Mouse (Mus musculus): ENCODE results near the gene Cenpm. TPM values are rescaled to one million over a fixed set of nuclear protein-coding genes. Genes with fewer than 3 reads are reported as not detected.
"Not testable (repeated sequence)": the region's sequence is repeated elsewhere in the genome, so short reads cannot be mapped to it uniquely, and the experiment has no call there.

Gene Cenpm
- total RNA-seq (2021), result under 1 TPM; 0.42 to 0.46 TPM
- long read RNA-seq, experiment 1, result 0 reads
- long read RNA-seq, experiment 2, partial matches to known transcripts, result 0 of 1 reads
- long read RNA-seq, experiment 2, other reads (novel, unspliced or antisense), result 0 of 1 reads

DNA sequence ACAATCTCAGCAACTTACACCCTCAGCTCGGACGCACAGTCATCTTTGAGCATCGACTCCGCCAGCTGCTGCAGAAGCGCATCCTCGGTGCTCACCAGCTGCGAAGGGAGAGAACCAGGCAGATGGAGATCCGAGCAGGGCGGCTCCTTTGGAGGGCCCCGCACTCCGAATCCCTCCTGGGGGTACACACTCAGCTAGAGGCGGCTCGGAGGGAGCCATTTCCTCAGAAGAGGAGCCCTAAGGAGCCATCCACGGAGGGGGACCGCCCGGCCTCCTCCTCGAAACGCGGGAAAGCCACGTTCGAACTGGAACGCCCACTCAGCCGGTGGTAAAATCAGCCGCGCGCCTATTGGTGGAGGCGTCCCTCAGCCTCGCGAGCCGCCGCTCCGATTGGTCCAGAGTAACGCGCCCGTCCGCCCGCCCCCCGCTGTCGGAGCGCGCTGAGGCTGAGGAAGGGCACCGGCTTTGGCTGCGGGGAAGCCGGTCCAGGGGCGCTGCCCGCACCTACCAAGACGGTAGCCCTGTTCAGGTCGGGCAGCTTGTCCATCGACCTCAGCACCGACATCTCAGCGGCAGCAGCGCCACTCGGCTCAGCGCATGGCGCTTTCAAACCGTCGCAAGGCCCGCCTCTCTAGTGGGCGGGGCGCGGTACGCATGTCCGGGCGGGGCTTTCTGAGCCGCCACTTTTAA lies at the start of gene Cenpm:
Gene Cenpm (minus strand): TSS at position 634 of the 690 bp plus-strand sequence.
- DNase-seq, result peak; percentile 94 to 96

DNA sequence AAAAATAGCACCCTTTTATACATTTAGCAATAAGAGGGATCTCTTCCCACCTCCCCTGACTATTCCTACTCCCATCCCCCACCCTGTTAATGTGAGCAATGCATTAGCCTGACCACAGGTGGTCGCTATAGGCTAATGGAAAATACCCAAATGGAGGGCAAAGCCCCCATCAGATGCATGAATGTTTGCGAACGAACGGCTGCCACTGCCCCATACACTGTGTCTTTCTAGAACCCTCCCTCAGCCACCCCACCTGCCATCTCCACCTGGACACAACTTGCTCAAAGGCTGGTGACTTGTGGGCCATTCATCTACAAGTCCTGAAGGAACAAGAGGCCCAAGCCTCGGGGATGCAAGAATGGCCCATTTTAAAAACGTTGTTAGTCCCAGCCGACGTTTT lies 49.5 kb upstream of the Cenpm start:
- DNase-seq, result peak in 1 of 2 experiments; percentile 14

DNA sequence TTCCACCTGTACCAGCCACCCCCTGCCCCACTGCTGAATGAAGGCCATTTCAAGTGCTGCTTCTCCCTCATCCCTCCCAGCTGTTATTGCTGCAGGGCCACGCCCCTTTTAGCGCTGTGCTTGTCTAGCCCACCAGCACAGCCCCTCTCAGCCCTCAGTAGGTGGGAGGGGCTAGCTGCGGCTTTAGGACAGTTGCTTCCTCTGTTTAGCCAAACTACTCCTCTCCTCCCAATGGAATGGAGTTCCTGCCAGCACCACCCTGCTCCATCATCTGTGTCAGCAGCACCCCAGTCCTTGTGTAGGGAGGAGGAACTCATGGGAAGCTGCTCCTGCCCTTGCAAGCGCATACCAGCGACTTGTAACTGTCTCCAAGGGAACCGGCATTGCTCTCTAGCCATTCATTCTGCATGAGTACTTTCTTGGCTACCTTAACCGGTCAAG lies 48.7 kb upstream of the Cenpm start:
- DNase-seq, result no peak

DNA sequence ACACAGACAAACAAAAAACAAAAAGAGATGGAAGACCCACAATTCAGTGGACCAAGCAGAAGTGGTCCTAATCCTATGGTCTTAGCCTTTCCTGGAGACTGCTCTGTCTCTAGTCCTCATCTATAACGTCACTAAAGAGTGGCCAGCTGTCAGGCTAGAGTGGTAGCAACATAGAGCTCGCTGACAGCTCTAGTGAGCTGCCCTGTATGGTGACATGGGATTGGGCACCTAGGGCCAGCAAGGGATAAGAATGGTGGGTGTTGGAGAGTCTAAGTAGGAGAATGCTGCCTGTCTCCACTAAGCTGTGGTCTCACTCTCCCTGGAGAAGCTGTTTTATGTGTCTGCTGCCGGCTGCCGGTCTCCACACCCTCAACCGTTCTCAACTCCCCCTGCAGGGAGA lies 48.3 kb upstream of the Cenpm start:
- no peak for DNase-seq

DNA sequence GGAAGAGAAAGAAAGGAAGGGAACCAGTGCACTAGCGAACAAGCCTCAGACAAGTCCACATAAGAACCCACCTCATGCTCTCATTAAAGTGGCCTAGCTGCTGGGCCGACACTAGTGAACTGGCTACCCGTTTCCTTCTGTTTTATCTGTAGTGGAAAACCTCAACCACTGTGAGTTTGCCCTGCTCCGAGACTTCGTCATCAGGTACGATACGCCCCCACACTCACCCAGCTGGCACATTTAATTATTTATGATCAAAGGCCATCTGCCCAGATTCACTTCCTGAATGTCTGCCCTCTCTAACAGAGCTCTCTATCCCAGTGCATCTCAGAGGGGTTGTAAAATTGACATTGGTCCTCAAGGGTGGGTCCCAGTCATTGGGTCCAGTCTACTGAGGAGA lies 45.7 kb upstream of the Cenpm start:
- DNase-seq, result no peak

- DNase-seq, result no peak
Measured at GRCm38 (mm10) chr15:82286157-82286556, 41.6 kb upstream of the Cenpm start.

DNA sequence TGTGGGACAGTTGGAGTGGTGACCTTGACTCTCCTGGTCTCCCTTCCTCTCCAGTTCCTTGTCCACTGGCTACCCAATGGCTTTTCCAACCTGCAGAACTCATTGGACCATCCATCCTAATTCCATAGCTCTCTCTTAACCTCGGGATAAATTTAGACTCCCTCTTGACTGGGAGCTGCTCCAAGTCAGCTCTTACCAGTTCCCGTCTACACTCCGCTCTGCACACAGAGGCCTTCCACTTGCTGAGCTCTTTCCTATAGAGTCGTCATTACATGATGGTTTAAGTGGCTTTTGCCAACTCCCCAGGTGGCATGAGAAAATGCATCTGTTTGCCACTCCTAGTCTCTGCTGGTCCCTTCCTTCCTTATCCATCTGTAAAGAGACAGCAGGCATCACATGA lies 36.1 kb upstream of the Cenpm start:
- peak in 1 of 2 experiments; percentile 14 for DNase-seq

- no peak for DNase-seq
Measured at GRCm38 (mm10) chr15:82277591-82277990, 33.0 kb upstream of the Cenpm start.

GRCm38 (mm10) chr15:82274927-82275901 lies 30.7 kb upstream of the Cenpm start:
- no peak for DNase-seq

- no peak for DNase-seq
Measured at GRCm38 (mm10) chr15:82274593-82274926, 30.0 kb upstream of the Cenpm start, which contains the start of gene Sept3. Gene Sept3 (plus strand): TSS chr15:82274893.

DNA sequence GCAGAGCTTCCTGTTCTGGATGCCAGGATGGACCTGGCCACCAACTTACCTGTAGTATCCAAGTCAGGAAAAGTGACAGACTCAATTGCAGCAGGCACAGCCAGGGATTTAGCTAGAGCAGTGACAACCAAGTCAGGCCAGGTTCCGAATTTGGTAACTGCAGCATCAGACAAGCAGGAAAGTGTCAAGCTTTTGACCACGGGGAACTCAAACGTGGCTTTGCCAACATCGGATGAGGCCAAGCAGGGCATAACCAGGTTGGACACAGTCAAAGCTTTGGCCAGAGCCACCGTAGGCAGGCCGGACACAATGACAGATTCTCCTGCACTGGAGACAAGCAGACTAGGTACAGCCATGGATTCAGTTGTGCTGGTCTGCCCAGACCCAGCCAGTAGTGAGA lies 27.7 kb upstream of the Cenpm start:
- DNase-seq, result no peak

GRCm38 (mm10) chr15:82271201-82271600 lies 26.7 kb upstream of the Cenpm start:
- DNase-seq, result peak; percentile 20 to 72

DNA sequence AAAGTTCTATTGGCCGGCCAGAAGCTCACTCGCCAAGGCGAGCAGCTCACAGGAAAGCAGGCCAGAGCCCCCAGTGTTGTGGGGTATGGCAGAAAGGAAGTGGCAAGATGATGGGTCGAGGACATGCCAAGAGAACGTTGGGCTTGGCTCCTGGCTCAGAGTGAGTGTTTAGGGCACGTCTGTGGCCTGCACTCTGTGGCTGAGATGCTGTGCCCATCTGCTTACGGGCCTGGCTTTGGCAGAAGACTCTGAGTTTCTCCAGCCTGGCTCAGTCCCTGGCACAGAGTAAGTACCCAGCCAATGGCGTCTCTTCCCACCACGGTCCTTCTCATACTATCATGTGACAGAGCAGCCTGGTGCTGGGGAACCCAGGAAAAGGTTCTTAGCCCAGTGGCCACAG lies 24.2 kb upstream of the Cenpm start:
- DNase-seq, result no peak

DNA sequence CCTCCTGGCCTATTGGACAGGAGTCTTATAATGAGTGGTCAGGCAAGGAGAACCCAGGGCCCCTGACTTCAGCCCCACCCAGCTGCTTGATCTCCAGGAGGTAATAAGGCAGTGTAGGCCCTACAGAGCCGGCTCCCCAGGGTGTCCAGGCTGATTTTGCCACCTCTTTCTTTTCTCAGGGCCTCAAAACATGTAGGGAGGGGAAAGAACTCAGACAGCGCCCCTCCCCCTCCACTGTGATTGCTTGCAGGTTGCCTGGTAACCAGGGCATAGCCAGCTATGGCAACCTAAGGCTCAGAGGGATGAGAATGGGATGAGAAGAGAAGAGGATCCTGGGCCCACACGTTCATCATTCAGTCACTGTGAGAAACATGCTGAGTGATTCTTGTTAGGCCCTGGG lies 23.6 kb upstream of the Cenpm start:
- DNase-seq, result no peak

DNA sequence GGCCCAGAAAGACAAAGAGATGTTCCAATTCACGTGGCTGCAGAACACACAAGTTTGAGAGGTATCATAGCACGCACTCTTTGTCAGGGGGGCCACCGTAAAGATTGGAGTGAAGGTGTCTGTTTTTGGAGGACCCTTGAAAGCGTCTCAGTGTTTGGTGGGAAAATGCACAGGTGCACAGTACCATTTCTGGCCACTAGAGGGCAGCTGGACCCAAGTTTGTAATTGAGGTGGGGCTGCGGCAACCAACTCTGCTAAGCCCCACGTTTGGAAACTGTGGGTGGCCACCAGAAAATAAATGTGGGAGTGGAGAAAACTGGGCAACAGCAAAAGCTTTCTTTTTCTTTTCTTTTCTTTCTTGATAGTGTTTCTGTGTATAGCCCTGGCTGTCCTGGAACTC lies 21.8 kb upstream of the Cenpm start:
- DNase-seq, result peak; percentile 40 to 86

DNA sequence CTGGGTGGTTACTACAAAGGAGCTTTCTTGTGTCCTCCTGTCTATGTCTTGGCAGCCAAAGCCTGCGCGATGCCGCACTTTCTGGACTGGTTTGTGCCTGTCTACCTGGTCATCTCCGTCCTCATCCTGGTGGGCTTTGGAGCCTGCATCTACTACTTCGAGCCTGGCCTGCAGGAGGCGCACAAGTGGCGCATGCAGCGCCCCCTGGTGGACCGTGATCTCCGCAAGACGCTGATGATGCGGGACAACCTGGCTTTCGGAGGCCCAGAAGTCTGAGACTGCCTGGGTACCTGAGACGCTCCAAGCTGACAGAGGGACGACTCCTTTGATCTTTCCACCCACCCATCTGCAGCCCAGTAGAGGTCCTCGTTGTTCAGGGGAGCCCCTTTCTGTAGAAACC lies 15.0 kb upstream of the Cenpm start:
- DNase-seq, result peak; percentile 13 to 49

DNA sequence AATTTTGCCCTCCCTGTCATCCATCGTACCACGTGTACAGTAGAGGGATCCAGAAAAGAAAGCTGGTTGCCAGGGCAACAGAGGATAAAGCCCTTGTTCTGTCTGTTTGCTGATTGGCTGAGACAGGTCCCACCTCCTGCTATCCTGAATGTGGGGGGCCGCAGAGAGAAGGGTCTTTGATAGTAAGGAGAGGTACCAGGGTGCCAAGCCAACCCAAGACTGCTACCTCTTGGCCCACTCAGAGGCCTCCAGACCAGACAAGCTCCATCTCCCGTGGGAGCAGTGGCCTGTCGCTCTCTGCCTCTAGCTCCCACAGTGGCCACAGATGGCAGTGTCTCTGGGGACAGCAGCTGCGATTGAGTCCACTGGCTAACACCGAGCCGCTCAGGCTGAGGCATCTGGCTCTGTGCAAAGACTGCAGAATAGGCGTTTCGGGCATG lies 11.4 kb upstream of the Cenpm start:
- no peak for DNase-seq

GRCm38 (mm10) chr15:82255248-82255647 lies 10.7 kb upstream of the Cenpm start:
- no peak for DNase-seq

DNA sequence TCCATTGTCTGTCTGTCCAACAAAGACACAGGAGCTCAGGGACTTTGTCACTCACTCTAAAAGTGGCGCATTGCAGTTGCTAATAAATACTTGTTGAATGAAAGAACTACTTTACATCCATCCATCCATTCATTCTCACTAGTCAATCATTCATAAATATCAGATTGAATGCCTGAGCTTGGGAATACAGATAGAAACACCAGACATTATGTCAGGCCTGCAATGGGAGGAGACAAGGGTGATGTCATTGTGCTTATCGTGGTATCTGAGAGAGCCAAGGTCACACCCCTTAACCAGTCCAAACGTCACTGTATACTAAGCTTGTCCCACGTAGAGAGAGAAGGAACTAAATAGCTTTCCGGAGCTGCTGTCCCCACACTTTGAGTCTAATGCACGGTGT lies 7.5 kb upstream of the Cenpm start, which contains the start of gene 1500009C09Rik:
Gene 1500009C09Rik (plus strand): TSS at position 301 of the 400 bp plus-strand sequence.
- DNase-seq, result no peak

DNA sequence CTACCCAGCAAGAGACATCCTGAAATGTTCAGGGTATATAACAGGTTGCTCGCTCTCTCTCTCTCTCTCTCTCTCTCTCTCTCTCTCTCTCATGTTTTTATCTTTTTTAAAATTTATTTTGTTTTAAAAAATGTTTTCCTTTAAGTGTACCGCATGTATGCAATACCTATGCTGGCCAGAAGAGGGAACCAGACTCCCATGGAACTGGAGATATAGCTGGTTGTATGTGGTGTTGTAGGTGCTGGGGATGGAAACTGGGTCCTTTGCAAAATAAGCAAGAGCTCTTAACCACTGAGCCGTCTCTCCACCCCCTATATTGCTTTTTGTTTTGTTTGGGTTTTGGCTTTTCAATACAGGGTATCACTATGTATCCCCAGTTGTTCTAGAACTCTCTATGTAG lies 7.0 kb upstream of the Cenpm start:
- DNase-seq, result no peak

- no peak for DNase-seq
Measured at GRCm38 (mm10) chr15:82247131-82247776, 2.7 kb upstream of the Cenpm start.

DNA sequence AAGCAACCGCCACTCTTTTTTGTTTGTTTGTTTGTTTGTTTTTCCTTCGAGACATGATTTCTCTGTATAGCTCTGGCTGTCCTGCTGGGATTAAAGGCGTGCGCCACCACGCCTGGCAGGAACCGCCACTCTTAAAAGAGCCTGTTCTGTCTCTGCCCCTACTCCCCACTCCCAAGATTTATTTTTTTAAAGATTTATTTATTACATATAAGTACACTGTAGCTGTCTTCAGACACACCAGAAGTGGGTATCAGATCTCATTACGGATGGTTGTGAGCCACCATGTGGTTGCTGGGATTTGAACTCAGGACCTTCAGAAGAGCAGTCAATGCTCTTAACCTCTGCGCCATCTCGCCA lies 235 bp upstream of the Cenpm start:
- DNase-seq, result not testable (repeated sequence)

DNA sequence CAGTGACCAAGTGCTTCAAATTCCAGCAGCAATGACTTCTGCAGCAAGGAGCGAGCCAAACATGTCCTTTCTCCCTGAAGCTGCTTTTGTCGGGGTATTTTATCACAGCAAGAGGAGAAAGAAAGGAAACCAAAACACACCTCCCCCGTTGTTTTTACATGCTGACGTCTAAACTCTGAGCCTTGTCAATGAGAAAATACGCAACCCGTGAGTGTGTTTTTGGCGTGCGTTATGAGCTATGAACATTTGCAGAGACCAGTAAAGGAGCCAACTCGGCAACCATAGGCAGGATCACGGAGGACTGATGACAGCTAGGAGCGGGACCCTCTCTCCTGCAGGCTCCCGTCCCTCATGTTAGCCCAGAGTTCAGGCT lies 820 bp downstream of the Cenpm start:
- DNase-seq, result no peak
